Mouse (Mus musculus) lung, postnatal 0 days (tissue): Measurements from ENCODE around the gene Zswim9.

ENCODE experiments used
- CTCF ChIP-seq: IDR thresholded peaks from 2 replicates; pipeline ENCODE4 v1.5.1; 2016; ENCODE audit warnings: antibody characterized with exemption, mild to moderate bottlenecking
- EP300 ChIP-seq: IDR thresholded peaks from 2 replicates; pipeline ENCODE4 v1.6.1; 2016; ENCODE audit warnings: antibody characterized with exemption, mild to moderate bottlenecking, control low read depth

GRCm38 (mm10) chr7:13269394-13269793, 9.1 kb downstream of the Zswim9 start:
- TF ChIP-seq EP300 (no peak), CTCF (no peak; the same call in 1 of the 2 replicates)
